Mouse (Mus musculus) liver, embryonic 14.5 days (tissue): ENCODE measurements around the gene Foxn3.

Experiments used
- CTCF ChIP-seq: IDR thresholded peaks from 2 replicates; pipeline ENCODE4 v1.5.1; 2016; ENCODE audit warnings: antibody characterized with exemption, low read depth, control low read depth
- EP300 ChIP-seq: IDR thresholded peaks from 2 replicates; pipeline ENCODE4 v1.6.1; 2016; ENCODE audit warnings: antibody characterized with exemption, low read depth

DNA sequence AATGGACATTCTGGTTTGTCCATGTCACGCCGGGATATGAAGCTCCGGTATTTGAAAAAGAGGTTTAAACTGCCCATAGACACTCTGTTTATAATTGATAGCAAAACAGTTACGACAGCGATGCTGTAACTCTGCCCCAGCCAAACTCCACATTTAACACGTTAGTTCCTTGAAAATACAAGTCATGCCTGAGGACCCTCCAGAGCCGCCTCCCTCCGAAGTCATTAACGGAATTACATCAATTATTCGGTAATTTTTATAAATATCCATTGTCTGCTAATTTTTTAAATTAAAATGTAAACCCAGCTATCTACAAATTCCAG, 554 bp downstream of the Foxn3 start:
- TF ChIP-seq CTCF (no peak), EP300 (no peak)
